Mouse (Mus musculus) liver, embryonic 15.5 days (tissue): Measurements from ENCODE around the gene Foxp1. TPM values are rescaled to one million over a fixed set of nuclear protein-coding genes. Genes with fewer than 3 reads are reported as not detected.

Experiments
- ATAC-seq: fragments of 200-750 bp; cut with Nextera tagmentation; 2 replicates; pipeline ENCODE4 v1.8.0; 2017; ENCODE audit warnings: moderate number of reproducible peaks, mild to moderate bottlenecking, moderate library complexity; ENCODE audit not compliant: insufficient read depth
- H3K27ac ChIP-seq: fragments of 300-500 bp; sonication (generic); replicated peaks from 2 replicates; pipeline ENCODE4 v1.5.1; 2015; ENCODE audit warnings: mild to moderate bottlenecking, inconsistent platforms
- H3K27me3 ChIP-seq: fragments of 300-500 bp; sonication (generic); 2 replicates; pipeline ENCODE4 v1.6.1; 2015; ENCODE audit warnings: mild to moderate bottlenecking, inconsistent platforms
- H3K36me3 ChIP-seq: fragments of 300-500 bp; sonication (generic); replicated peaks from 2 replicates; pipeline ENCODE4 v1.6.1; 2015; ENCODE audit warnings: moderate library complexity, mild to moderate bottlenecking, inconsistent platforms
- H3K4me1 ChIP-seq: fragments of 300-500 bp; sonication (generic); replicated peaks from 2 replicates; pipeline ENCODE4 v1.6.1; 2015; ENCODE audit warnings: inconsistent platforms
- H3K4me2 ChIP-seq: fragments of 300-500 bp; sonication (generic); 2 replicates; pipeline ENCODE4 v1.6.1; 2015; ENCODE audit warnings: moderate library complexity, mild to moderate bottlenecking, inconsistent platforms
- H3K4me3 ChIP-seq: fragments of 300-500 bp; sonication (generic); replicated peaks from 2 replicates; pipeline ENCODE4 v1.5.1; 2015; ENCODE audit warnings: mild to moderate bottlenecking, inconsistent platforms
- H3K9ac ChIP-seq: fragments of 300-500 bp; sonication (generic); 2 replicates; pipeline ENCODE4 v1.6.1; 2015; ENCODE audit warnings: moderate library complexity, mild to moderate bottlenecking, inconsistent platforms
- H3K9me3 ChIP-seq: fragments of 300-500 bp; sonication (generic); replicated peaks from 2 replicates; pipeline ENCODE4 v1.6.1; 2016; ENCODE audit warnings: inconsistent platforms
- WGBS: fragments of 180-500 bp; shearing (Covaris S2); methylation state at CpG from one replicate; pipeline ENCODE4 v1.1.7; 2015; ENCODE audit warnings: mixed read lengths; ENCODE audit not compliant: insufficient replicate concordance; 5-methylcytosine and 5-hydroxymethylcytosine counted together
- polyA plus RNA-seq: library from polyadenylated mRNA; unstranded; fragments of >200 nt; fragmentation: Nextera tagmentation; extraction: Ambion mirVana; gene quantifications from 2 replicates; pipeline ENCODE4 v1.2.1, GENCODE M21; 2015

The Foxp1 gene
- polyA plus RNA-seq, 1 experiment from 2014 or later = 15.2 TPM

DNA sequence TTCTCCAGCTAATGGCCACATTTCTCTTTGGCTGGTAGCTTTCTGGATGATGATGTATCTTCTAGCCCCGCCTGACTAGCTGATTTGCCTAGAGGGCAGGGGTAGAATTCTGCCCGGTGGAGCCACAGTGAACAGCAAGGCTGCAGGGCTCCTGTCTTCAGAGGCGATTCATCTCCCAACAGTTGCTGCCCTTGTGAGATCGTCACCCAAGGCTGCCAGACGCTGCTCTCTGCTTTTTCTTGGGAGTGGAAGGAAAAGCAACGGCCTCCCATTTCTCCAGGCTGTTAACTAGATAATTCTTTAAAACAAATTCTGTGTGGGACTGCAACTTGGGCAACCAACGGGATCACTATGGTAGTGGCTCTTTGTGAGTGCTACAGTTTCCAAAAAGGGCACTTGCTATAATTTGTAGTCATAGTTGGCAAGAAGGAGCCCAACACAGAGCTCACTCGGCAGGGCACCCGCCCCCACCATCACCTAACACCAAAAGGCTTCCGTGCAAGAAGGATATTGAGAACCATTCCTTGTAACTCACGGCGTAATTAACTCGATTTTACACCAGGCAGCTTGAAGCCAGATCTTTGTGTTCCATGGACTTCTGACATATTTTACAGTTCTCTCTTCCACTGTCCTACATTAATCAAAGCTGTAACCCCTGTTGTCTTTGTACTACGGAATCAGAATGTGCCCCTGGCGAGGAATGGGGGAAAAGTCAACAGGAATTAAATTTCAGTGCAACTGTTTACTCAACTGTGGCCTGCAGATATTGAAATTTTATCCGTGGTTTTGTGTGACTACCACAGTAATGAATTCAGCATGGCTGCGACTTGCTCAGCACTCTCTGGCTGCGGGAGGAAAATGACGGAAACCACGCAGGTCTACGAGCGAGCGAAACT, 362.8 kb downstream of the Foxp1 start:
- no peak overlapping the region for H3K4me3 ChIP-seq
- no peak overlapping the region for H3K4me2 ChIP-seq
- no peak for ATAC-seq
- H3K27me3 ChIP-seq = no peaks in the 10 kb centered on the region
- no peaks in the 10 kb centered on the region for H3K4me1 ChIP-seq
- no peaks in the 10 kb centered on the region for H3K9me3 ChIP-seq
- 70% methylated on average over 23 of the region's 23 CpGs for WGBS
- H3K36me3 ChIP-seq = no peaks in the 10 kb centered on the region
- H3K27ac ChIP-seq = no peak overlapping the region
- H3K9ac ChIP-seq = no peak overlapping the region

DNA sequence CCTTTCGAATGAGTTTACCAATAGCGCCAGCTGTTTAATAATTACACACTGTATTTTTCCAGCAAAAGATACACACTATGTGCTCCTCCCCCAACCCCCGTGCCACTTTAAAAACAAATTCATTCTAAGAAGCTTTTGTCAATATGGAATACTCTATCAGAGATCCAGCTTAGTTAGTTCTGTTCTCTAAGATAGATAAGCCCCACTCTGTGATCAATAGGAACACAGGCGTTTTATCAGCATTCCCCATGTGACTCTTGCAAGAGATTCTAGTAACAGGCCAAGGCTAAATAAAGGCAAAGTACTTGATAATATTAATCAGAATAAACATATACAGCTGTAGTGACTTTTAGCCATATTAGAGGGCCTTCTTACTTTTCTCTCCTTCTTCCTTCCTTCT, 368.8 kb downstream of the Foxp1 start:
- no peak overlapping the region for H3K4me2 ChIP-seq
- no peaks in the 10 kb centered on the region for H3K9me3 ChIP-seq
- no peak overlapping the region for H3K4me3 ChIP-seq
- H3K27ac ChIP-seq = no peak overlapping the region
- no peaks in the 10 kb centered on the region for H3K27me3 ChIP-seq
- WGBS = 48% methylated on average over 4 of the region's 4 CpGs
- H3K4me1 ChIP-seq = peaks cover 12% of the 10 kb centered on the region
- ATAC-seq = no peak
- no peak overlapping the region for H3K9ac ChIP-seq
- H3K36me3 ChIP-seq = no peaks in the 10 kb centered on the region

DNA sequence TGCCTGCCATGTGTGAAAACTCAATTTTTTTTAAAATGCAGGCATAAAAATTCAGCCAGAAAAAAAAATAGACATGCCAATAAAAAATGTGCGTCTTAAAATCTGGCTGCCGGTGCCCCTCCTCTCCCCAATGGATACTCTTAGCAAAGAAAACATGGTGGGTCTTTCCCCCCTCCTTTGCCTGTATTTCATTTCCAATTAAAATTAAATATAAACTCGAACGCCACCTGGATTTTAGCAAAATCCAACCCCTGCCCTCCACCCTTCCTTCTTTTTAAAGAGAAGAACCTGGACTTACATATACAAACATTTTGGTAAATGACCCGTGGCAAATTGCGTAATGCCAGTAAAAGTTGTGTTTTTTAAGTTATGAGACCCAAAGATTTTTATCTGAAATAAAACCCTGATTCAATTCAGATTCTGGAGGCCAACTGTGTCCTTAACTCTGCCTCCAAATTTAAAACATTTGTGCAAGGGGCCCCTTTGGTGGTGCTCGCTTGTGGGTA, 376.1 kb downstream of the Foxp1 start:
- 0 out of 2 replicates have a peak, but pooled peaks cover 6% of the 10 kb centered on the region for H3K4me1 ChIP-seq
- H3K9me3 ChIP-seq = no peaks in the 10 kb centered on the region
- no peaks in the 10 kb centered on the region for H3K27me3 ChIP-seq
- 70% methylated on average over 7 of the region's 7 CpGs for WGBS
- no peaks in the 10 kb centered on the region for H3K36me3 ChIP-seq
- H3K9ac ChIP-seq = no peak overlapping the region
- no peak overlapping the region for H3K4me3 ChIP-seq
- no peak for ATAC-seq
- H3K27ac ChIP-seq = no peak overlapping the region
- no peak overlapping the region for H3K4me2 ChIP-seq

GRCm38 (mm10) chr6:99145033-99145432, 377.5 kb downstream of the Foxp1 start:
- Histone ChIP-seq H3K4me1 (0 out of 2 replicates have a peak, but pooled peaks cover 6% of the 10 kb centered on the region), H3K4me2 (no peak overlapping the region), H3K27ac (no peak overlapping the region), H3K9ac (no peak overlapping the region), H3K36me3 (no peaks in the 10 kb centered on the region), H3K9me3 (no peaks in the 10 kb centered on the region), H3K4me3 (no peak overlapping the region), H3K27me3 (no peaks in the 10 kb centered on the region)
- ATAC-seq = no peak
- WGBS = 61% methylated on average over 7 of the region's 7 CpGs

DNA sequence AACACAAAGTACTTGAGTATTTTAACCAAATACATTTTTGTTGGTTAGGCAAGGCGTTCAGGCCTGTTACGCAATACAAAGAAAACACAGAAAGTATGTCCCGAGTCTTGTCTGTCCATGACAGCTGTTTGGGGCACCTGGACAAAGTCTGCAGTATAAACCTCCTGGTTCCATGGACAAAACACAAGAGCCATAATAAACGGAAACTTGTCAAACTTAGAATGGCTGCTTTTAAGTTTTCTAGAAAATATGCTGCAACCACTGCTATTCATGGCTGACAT, 378.8 kb downstream of the Foxp1 start:
- Histone ChIP-seq H3K27ac (no peak overlapping the region), H3K4me2 (no peak overlapping the region), H3K36me3 (no peaks in the 10 kb centered on the region), H3K9ac (no peak overlapping the region), H3K4me1 (0 out of 2 replicates have a peak, but pooled peaks cover 6% of the 10 kb centered on the region), H3K4me3 (no peak overlapping the region), H3K27me3 (no peaks in the 10 kb centered on the region), H3K9me3 (no peaks in the 10 kb centered on the region)
- 52% methylated on average over 4 of the region's 4 CpGs for WGBS
- ATAC-seq = no peak

- no peak overlapping the region for H3K27ac ChIP-seq
Observed at GRCm38 (mm10) chr6:99142900-99143755, 379.4 kb downstream of the Foxp1 start.

GRCm38 (mm10) chr6:99138041-99138440, 384.5 kb downstream of the Foxp1 start:
- Histone ChIP-seq H3K27me3 (no peaks in the 10 kb centered on the region), H3K4me3 (no peak overlapping the region), H3K9ac (no peak overlapping the region), H3K9me3 (no peaks in the 10 kb centered on the region), H3K27ac (no peak overlapping the region), H3K36me3 (no peaks in the 10 kb centered on the region), H3K4me1 (0 out of 2 replicates have a peak, but pooled peaks cover under 1% of the 10 kb centered on the region), H3K4me2 (no peak overlapping the region)
- WGBS = 75% methylated on average over 11 of the region's 11 CpGs
- no peak for ATAC-seq

More at GRCm38 (mm10) chr6:99142900-99143755, 379.4 kb downstream of the Foxp1 start:
- H3K9ac ChIP-seq = no peak overlapping the region
- H3K4me2 ChIP-seq = no peak overlapping the region
- no peaks in the 10 kb centered on the region for H3K36me3 ChIP-seq
- ATAC-seq = no peak
- H3K4me1 ChIP-seq = 0 out of 2 replicates have a peak, but pooled peaks cover 6% of the 10 kb centered on the region
- H3K9me3 ChIP-seq = no peaks in the 10 kb centered on the region
- no peak overlapping the region for H3K4me3 ChIP-seq
- WGBS = 69% methylated on average over 10 of the region's 10 CpGs
- H3K27me3 ChIP-seq = no peaks in the 10 kb centered on the region

- no peak overlapping the region for H3K4me3 ChIP-seq
- ATAC-seq = no peak
- no peaks in the 10 kb centered on the region for H3K4me1 ChIP-seq
- H3K27me3 ChIP-seq = no peaks in the 10 kb centered on the region
- no peak overlapping the region for H3K4me2 ChIP-seq
- H3K9me3 ChIP-seq = no peaks in the 10 kb centered on the region
- H3K36me3 ChIP-seq = no peaks in the 10 kb centered on the region
- H3K9ac ChIP-seq = no peak overlapping the region
- no peak overlapping the region for H3K27ac ChIP-seq
- WGBS = 75% methylated on average over 11 of the region's 11 CpGs
Observed at GRCm38 (mm10) chr6:99137071-99137470, 385.4 kb downstream of the Foxp1 start.

- no peak overlapping the region for H3K4me2 ChIP-seq
- peaks cover 5% of the 10 kb centered on the region; the same call in 1 of the 2 replicates for H3K4me1 ChIP-seq
- no peaks in the 10 kb centered on the region for H3K36me3 ChIP-seq
- H3K9me3 ChIP-seq = no peaks in the 10 kb centered on the region
- no peak overlapping the region for H3K27ac ChIP-seq
- no peaks in the 10 kb centered on the region for H3K27me3 ChIP-seq
- no peak overlapping the region for H3K4me3 ChIP-seq
- H3K9ac ChIP-seq = no peak overlapping the region
- WGBS = 63% methylated on average over 11 of the region's 11 CpGs
- ATAC-seq = no peak
Observed at GRCm38 (mm10) chr6:99135938-99136729, 386.4 kb downstream of the Foxp1 start.

GRCm38 (mm10) chr6:99131815-99132214, 390.7 kb downstream of the Foxp1 start:
- WGBS = 62% methylated on average over 4 of the region's 4 CpGs
- Histone ChIP-seq H3K27me3 (no peaks in the 10 kb centered on the region), H3K9ac (no peak overlapping the region), H3K27ac (no peak overlapping the region), H3K4me3 (no peak overlapping the region), H3K4me1 (peaks cover 6% of the 10 kb centered on the region; the same call in 1 of the 2 replicates), H3K36me3 (no peaks in the 10 kb centered on the region), H3K4me2 (no peak overlapping the region), H3K9me3 (no peaks in the 10 kb centered on the region)
- ATAC-seq = no peak
